Mouse (Mus musculus) lung, postnatal 4 days (tissue): ENCODE measurements around the gene Cmtm7.

Experiments
- DNase-seq, 2 experiments: peaks; one replicate each; pipeline ENCODE4 v3.0.0; 2021

Gene Cmtm7

DNA sequence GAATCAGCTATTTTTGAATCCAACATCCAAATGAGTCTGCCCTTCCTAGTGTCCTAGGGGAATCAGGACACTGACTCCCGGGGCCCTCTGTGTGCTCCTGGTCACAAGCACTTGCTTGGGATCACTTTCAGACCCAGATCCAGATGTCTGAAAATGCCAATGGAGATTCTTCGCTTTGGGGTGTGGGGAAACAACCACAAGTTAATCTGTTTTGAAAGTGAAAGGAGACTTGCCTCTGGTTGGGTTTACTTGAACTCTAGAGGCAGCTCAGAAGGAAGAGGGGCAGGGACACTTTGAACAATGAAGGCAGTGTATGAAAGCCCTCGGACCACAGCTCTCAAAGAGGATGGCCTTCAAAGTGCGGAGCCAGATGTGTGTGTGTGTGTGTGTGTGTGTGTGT, 12.8 kb upstream of the Cmtm7 start:
- no peak for DNase-seq

DNA sequence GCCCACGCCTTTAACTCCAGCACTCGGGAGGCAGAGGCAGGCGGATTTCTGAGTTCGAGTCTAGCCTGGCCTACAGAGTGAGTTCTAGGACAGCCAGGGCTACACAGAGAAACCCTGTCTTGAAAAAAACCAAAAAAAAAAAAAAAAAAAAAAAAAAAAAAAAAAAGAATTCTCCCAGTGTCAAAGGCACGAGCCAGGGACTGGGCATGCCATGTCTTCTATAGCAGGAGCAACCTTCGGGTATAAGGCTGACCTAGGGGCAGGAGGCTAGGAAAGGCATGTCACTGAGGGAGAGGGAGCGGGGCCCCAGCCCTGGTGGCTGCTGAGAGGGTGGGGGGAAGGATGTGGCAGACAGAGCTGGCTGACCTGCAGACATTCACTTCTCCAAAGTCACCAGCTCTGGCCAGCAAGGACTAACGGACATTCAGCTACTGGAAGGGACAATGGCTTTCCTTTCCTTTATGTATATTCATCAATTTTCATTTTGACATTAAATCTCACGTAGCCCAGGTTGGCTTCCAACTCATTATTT, 12.2 kb upstream of the Cmtm7 start:
- no peak for DNase-seq

DNA sequence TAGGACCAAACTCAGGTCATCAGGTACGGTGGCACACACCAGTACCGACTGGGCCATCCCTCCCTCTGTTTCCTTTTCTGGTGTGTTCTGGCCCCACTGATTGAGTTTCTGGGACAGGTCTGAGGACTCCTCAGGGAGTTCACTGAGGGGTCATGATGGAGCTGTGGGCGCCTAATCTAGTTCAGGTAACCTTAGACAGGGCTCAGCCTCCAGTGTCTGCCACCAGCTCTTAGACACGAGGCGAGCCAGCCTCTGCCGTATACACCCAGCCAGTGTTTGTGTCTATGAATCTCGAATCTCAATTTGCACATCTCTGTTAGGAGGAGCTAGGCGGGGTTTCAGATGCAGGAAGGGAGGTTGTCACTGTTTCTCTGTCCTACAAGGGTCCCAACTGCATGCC, 8.3 kb upstream of the Cmtm7 start:
- no peak for DNase-seq

DNA sequence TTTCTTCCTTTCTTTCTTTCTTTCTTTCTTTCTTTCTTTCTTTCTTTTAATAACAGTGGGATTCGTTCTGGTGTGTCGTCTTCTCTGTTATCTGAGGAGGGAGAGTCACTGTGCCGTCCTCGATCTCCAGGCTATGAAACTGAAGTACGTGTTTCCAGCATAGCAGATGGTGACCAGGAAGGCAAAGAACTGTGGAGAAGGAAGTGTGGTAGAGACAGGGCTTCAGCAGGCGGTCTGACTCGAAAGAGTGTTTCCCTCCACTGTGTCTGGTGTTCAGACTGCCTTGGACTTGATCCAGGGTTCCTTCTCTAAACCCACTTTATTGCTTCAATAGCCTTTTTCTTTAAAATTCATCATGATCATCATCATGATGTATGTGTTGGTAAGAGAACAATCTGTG, 7.9 kb upstream of the Cmtm7 start:
- DNase-seq, result no peak

DNA sequence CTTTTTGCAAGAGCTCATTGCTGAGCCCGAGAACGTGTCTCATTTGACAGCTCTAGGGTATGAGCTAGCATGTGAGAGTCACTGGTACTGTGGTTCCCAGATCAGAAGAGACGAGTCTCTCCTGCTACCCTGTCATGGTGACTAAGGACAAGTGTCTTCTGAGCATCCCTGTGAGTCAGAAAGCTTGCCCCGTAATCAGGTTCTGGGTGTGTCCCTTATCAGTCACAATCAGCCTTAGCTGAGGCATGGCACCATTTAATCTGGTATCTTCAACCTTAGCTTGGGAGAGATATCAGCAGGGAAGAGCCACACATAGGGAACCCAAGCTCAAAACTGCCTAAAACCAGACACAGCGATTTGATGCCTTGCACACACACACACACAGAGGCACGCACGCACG, 7.0 kb upstream of the Cmtm7 start:
- no peak for DNase-seq

DNA sequence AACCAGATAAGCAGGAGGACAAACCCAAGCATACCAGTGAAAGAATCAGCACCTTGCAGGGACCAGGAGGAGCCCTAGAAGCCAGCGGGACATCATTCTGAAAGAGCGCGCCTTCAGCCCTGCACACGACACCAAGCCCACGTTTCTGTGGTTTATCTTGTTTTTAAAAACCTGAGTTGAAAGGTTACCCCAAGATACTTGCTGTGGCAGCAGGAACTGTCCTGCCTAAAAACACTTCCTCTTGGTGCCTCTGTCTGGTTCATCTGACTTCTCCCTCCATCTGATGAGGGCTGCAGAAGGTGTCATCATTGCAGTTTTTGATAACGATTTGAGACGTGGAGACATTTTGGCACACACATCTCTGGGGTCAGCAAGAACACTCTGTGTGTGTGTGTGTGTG, 6.1 kb upstream of the Cmtm7 start:
- peak in 1 of 2 experiments; percentile 25 for DNase-seq

DNA sequence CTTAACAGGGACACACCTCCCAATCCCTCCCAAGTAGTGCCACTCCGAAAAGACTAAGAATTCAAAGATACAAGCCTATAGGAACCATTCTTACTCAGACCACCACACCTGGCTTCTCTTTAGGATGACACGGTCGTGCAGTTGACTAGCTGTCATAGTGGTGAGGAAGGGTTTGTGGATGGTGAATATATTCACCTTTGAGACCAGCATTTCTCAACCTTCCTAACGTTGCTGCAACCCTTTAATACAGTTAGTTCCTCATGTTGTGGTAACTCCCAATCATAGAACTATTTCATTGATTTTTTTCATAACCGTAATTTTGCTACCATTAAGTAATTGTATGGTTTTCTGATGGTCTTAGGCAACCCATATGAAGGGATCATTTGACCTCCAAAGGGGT, 5.5 kb upstream of the Cmtm7 start:
- DNase-seq, result no peak

DNA sequence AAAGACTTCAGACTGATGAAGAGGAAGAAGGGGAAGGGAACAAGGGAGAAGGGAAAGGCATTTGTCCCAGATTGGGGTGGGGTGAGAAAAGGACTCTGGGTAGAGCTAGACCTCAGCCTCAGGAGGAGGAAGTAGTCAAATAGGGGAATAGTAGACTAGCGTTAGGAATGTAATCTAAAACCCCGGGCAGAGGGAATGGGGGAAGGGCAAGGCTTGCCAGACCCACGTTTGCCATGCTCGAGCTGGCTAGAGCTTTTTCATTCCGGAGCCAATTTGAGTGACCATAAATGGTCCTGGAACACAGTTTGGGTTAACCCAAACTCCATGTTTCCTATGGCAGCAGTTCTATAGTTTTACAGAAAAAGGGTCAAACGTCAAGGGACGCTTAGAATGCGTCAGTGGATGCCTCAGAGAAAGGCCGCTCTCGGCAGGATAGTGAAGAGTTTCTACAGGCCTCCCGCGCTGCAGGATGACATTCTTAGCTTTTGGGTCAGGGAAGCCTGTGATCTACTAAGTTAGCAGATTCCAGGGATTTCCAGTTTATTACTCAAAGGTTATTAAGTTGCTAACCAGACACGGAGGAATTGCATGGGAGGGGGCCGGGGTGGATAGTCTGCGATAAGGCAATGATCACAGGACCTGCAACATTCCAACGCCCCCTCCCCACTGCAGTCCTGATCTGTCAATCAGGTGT, 3.9 kb upstream of the Cmtm7 start:
- DNase-seq, result peak in 1 of 2 experiments; percentile 16

DNA sequence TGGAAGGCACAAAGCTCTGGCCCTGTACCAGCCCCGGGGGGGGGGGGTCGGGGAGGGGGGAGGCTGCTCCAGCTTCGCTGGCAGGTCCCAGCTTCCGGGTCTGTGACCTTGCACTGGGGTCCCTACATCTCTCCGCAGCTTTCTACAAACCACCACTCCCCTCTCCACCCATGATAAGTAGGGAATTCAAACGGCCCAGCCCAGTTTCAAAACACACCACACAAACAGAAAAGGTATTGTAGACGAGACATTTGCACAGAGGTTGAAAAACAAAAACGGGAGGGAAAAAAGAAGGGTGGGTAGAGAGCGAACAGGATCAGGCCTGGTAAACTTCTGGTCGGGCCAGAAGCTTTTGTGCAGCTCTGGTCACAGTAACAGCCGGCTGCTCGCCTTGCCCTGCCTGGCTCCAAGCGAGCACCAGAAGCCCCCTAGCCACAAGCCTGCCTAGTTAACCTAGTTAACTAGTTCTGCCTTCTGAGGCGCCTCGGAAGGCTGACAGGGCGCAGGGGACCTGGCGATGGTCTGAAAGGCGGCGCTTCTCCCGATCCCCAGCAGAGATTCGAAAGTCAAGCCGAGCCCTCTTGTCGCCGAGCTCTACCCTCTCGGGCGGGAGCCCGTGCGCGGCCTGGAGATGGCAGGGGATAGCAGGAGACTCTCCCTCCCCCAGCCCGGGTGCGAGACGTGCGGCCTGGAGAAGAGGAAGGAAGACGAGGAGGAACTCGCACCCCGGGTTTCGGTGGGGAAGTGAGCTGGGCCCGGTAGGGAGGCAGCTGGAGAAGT, 720 bp downstream of the Cmtm7 start:
- peak; percentile 69 to 71 for DNase-seq

DNA sequence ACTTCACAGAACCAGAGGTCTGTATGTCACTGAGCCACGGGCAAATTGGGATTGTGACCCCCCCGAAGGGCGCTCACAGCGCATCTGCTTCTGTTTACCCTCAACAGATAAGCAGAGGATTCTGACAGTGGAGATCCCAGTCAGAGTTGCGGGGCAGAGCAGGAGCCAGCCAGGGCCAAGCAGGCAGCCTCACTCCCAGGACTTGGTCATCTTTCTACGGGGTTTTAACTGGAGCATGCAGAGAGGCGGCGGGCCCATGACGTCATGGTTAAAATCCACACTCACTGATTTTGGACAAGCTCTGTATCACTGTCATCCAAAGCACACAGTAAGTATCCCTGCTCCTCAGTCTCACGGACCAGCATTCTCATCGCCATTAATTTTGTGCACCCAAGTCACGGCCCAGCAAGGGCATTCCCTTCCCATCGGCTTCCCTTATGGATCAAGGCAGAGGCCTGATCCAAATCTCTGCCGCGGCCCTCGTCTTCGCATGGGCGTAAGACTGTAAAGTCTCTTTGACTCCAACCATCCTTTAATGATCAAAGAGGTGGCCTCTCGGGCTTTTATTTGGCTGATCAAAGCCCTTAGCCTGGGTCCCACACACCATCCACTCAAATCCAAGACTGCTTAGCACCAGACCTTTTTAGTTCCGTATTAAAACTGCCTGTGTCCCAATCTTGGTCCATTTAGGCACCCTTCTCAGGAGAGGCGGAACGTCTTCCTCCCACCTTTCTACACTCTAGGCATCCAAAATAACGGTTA, 1.5 kb downstream of the Cmtm7 start:
- no peak for DNase-seq

DNA sequence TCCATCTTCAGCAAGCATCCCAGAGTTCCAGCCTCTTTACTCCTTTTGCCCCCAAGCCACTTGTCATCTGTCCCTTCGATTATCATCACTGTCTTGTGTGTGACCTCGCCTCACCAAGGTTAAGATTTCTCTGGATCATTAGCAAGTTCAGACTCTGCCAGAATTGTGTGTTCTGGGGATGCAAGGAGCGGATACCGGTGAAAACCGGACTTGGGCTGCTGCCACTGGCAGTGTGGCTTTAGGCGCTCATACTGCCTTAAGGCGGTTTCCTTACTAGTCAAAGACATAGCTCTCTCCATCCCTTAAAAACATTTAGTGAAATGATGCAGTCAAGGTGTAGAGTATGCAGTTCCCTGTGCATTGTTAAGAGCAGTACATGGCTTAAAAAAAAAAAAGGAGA, 2.8 kb downstream of the Cmtm7 start:
- no peak for DNase-seq

DNA sequence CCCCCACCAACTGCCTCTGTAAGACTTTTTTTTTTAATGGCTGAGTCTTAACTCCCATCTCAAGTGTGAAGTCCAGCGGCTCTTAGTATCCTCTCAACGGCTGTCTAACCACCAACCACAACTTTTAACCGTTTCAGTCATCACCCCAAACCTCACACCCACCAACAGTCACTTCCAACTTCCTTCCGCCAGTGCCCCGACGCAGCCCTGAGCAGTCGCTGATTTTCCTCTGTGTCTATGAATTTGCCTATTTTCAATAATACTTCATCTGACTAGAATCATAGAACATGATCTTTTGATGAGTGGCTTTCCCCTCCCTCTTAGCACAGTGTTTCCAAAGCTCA, 3.6 kb downstream of the Cmtm7 start:
- DNase-seq, result no peak

DNA sequence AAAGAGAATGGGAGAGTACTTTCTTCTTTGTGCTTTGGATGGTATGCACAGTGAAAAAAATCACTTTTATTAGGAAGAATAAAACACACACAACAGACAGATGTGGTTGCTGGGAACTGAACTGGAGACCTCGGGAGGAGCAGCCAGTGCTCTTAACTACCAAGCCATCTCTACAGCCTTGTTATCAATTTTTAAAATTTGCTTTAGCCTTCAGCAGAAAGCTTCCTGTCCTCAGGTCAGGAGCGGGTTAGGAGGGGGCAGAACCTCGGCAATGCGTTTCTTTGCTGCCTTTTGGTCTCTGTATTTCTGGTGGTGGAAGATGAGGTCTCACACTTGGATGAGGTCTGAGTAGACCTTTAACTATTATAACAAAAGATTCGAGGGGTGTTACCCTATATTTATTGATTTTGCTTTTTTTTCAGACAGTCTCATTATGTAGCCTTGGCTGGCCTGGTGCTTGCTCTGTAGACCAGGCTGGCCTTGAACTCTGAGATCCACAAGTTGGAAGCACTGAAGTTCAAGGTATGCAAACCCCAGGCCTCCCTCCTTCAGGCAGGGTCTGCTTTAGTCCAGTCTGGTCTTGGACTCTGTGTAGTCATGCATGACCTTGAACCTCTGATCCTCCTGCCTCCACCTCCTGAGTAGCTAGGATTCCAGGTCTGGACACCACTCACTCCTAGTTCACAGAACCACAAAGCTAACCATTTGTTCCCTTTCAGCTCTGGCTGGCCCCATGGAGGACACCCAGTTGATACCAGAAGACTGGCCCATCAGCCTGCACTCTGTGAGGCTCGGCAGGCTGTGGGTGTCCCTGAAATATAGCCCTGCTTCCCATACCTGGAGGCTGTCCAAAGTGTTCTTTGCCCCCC, 4.2 kb downstream of the Cmtm7 start:
- DNase-seq, result no peak

DNA sequence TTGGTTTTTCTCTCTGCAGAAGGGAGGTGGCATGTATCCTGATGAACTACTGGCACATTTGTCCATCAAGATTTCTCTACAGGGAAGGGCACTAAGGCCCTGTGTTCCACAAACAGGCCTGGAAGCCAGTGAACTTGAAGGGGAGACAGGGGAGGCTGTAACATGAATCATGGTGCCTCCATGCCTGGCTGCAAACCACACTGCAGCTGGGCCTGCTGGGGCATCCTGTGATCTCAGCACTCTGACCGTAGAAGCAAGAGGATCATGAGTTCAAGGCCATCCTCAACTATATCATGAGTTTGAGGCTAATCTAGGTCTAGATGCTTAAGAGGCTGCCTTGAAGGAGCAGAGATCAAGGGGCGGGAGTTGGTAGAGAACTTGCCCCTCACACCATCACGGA, 5.3 kb downstream of the Cmtm7 start:
- DNase-seq, result no peak

DNA sequence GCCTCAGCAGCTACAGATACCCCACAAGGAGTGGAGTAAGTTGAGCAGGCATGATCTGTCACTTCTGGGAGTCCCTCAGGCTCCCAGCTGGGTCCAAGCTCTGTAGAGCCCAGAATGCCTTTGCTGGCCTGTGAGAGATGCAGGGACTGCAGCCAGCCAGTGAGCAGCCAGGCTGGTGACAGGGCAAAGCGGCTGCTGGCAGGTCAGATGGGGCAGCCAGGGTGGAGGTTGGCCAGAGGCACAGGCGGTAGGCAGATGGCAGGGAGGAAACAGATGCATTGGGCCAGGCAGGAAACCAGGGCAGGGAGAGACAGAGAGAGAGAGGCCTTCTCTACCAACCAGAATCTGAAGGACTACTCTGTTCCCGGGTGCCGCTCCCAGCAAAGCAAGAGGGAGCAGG, 6.4 kb downstream of the Cmtm7 start:
- DNase-seq, result peak; percentile 26 to 53

DNA sequence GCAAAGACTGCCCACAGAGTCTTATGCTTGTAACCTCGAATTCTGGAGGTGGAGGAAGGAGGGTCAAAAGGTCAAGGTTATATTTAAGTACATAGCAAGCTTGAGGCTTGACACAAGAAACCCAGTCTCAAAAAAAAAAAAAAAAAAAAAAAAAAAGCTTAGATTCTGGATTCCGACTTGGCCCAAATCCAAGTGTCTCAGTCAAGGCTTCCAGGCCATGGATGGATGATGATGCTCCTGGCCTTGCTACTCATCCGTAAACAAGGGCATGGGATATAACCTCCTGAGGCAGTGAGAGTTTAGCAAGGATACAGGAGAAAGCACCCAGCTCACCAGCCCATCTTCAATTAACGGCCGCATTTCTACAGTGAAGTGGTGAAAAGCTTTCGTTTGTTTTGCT, 7.0 kb downstream of the Cmtm7 start:
- DNase-seq, result no peak

DNA sequence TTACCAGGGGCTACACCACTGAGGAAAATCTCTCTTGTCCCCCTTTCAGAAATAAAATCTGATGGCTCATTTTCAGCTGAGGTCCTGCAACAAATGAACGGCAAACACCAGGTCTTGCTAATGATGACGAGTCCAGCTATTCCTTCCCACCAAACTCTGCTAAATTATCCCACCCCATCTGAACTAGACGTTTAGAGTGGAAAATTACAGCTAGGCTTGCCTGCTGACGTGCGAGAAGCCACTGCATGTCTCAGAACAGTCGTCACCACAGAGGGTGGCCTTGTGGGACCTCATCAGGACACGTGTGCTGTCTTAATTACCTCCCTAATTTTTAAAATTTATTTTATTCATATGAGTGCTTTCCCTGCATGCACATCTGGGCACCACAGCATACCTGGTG, 10.1 kb downstream of the Cmtm7 start:
- no peak for DNase-seq

DNA sequence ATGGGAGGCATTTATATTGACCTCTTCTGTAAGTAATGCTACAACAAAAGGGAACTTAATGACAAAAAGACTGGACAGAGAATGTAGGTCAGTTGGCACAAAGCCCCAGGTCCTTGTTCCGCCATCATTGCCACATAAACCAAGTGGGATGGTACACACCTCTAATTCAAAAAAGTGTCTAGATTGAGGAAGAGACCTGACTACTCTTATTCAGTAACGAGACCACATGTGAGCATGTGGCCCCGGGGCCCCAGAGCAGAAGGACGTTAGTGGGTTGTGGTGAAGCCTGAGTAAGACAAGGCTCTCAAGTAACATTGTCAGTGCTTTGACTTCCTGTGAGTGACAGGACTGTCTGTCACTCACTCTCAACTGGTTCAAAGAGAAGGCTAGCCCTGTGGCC, 11.4 kb downstream of the Cmtm7 start:
- DNase-seq, result peak; percentile 49 to 54

DNA sequence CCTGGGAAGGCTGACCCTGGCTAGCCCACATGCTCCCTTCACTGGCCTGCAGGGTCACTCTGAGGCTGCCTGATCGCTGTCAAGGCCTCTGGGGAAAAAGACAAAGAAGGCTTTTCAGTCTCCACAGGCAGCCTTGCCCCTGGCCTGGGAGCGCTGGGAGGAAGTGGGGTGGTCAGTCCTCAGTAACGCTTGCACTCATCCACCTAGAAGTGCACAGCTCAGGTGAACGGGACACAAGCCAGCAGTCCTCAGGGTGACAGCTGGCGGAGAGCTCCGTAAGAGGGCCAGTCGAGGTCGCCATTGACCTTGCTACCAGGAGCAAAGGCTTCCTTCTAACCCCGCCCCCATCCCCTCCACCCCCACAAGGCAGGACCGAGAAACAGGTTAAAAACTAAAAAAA, 13.6 kb downstream of the Cmtm7 start:
- peak; percentile 36 to 58 for DNase-seq

DNA sequence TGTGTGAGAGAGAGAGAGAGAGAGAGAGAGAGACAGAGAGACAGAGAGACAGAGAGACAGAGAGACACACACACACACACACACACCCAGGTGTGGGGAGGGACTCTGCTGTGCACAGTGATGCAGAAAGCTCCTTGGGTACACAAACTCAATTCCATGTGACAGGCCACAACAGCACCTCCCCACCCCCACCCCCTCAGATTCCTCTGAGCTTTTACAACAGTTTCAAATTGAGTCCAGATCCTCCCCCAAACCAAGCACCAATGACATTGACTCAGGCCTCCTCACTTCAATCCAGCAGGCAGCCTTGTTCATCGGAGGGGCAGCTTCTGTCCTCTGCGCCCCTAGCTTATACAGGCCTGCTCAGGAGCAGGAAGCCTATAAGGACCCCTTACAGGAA, 14.1 kb downstream of the Cmtm7 start:
- DNase-seq, result no peak

DNA sequence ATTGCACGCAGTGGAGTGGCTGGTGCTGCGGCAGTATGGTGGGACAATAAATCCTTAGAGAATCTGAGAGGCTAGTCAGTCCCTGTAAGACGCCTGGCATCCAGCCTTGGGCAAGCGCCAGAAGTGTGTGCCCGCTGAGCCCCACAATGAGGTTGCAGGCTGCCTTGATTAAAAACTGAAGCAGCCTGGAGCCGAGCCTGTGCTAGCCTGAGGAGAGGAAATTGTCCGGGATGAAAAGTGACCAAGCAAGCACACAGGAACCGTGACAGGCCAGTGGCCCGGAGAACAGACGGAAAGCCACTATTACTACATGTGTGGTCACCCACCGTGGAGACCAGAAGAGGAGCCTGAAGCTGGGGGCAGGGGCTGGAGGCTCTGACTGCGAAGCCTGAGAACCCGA, 14.6 kb downstream of the Cmtm7 start:
- DNase-seq, result no peak

DNA sequence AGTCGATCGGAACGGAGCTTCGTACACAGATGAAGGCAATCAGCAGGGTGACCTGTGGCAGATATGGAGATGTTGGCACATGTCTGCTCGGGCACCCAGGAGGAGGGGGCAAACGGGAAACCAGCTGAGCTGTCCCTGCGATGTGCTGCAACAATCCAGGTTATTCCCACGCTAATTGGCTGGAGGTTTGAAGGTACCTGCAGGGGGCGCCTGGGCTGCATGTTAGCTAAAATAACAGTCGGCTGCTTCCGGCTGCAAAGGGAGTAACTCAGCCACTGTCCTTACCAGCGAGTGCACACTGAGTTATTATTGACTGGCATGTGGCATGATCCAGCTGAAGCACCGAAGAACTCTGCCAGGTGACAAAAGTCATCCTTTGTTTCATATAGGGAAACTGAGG, 18.3 kb downstream of the Cmtm7 start:
- peak in 1 of 2 experiments; percentile 52 for DNase-seq

DNA sequence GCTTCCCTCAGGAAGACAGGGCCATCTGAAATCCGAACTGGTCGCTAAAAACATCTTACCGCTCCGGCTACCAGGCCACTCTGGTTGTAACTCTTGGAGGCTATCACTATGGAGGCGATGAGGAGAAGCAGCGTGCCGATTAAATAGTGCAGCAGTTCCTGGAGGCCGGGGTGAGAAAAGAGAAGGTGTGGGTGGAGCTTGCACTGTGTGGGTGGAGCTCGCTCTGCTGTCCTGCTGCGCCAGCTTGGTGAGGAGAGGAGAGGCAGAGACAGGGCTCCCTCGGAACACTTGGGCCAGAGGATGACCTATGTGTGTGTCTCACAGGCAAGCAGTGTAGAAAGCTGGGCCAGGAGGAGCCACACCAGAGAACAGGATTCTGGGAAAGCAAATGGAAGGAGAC, 19.8 kb downstream of the Cmtm7 start:
- DNase-seq, result no peak
